In the genomic region with DNA sequence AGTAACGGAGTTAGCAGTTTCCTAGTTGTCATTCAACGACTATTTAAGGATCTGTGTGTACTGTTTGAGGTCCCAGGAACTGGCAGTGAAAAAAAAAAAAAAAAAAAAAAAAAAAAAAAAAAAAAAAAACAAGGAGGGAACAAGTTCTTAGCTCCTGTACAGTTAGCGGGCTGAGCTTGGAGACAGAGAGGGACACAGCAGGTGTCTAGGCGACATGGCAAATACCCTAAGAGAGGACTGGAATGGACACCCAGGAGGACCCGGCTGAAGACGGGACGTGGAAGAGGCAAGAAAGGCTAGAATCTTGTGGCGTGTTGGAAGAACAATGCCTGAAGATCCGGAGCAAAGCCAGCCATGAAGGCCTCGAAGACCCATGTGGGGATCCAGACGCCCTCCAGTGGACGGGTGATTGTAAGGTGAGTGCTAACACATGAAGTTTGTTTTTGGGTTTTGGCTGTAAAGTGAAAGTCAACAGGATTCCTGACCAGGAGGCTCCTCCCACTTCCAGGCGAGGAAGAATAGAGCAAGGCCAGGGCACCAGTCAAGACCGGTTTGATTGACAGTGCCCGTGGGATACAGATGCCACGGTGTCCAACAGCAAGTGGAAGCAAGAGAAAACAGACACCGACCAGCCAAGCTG, we compare ENCODE assay signal across 8 mouse cellular contexts. TPM values are rescaled to one million over a fixed set of nuclear protein-coding genes. Genes with fewer than 3 reads are reported as not detected.
A peak's percentile ranks its signal among the peaks of the same experiment; 100 is the strongest.
DNase-seq lines count a peak whose midpoint lies in the region; ATAC-seq lines count a peak whose summit lies in the region.

No protein-coding gene starts in this region.

- H3K4me1 ChIP-seq in forebrain, embryonic 10.5 days, result peaks cover 19% of the 10 kb centered on the region
- H3K4me1 ChIP-seq in forebrain, embryonic 16.5 days (replicated peaks; ENCODE audit: control insufficient read depth, insufficient read depth, low read length), result no peaks in the 10 kb centered on the region
- H3K4me1 ChIP-seq in limb, embryonic 10.5 days, result peaks cover 36% of the 10 kb centered on the region
- H3K4me1 ChIP-seq in midbrain, embryonic 13.5 days (replicated peaks), result no peaks in the 10 kb centered on the region

- H3K4me2 ChIP-seq in forebrain, embryonic 16.5 days (ENCODE audit: low read length), result no peak overlapping the region
- 0 out of 2 replicates have a peak overlapping the region, but pooled peaks have one; percentile 5 for H3K4me2 ChIP-seq in midbrain, embryonic 13.5 days (replicated peaks)

- WGBS in forebrain, embryonic 10.5 days, result 29% methylated on average over 17 of the region's 17 CpGs
- 26% methylated on average over 17 of the region's 17 CpGs for WGBS in forebrain, embryonic 16.5 days
- WGBS in limb, embryonic 10.5 days, result 34% methylated on average over 17 of the region's 17 CpGs
- 27% methylated on average over 17 of the region's 17 CpGs for WGBS in midbrain, embryonic 13.5 days

- no peak for ATAC-seq in forebrain, embryonic 16.5 days
- ATAC-seq in midbrain, embryonic 13.5 days, result no peak

- H3K9ac ChIP-seq in forebrain, embryonic 16.5 days (replicated peaks; ENCODE audit: low read depth, low read length), result no peak overlapping the region
- no peak overlapping the region for H3K9ac ChIP-seq in midbrain, embryonic 13.5 days (replicated peaks)

- peak; percentile 39 for DNase-seq in forebrain, embryonic 10.5 days (ENCODE audit: extremely low spot score, low spot score)
- DNase-seq in adrenal gland, postnatal 25 days, result peak; percentile 26
- peak; percentile 16 to 17 for DNase-seq in heart, postnatal 10 days
- peak; percentile 63 for DNase-seq in limb, embryonic 10.5 days (ENCODE audit: low spot score)
- no peak for DNase-seq in cerebellum, postnatal 14 days
- no peak for DNase-seq in frontal cortex, postnatal 10 days (ENCODE audit: low spot score in 2 of 2)

- peaks cover 20% of the 10 kb centered on the region for H3K27me3 ChIP-seq in forebrain, embryonic 10.5 days (ENCODE audit: poor library complexity, severe bottlenecking)
- H3K27me3 ChIP-seq in forebrain, embryonic 16.5 days (replicated peaks; ENCODE audit: control insufficient read depth, insufficient read depth, low read length), result peaks cover 9% of the 10 kb centered on the region
- peaks cover 31% of the 10 kb centered on the region for H3K27me3 ChIP-seq in limb, embryonic 10.5 days (ENCODE audit: low read depth, poor library complexity, severe bottlenecking)
- H3K27me3 ChIP-seq in midbrain, embryonic 13.5 days, result peaks cover 14% of the 10 kb centered on the region

- intact Hi-C loops in heart, postnatal 10 days (cut with DNase I), result no loop called here

- H3K36me3 ChIP-seq in forebrain, embryonic 10.5 days (replicated peaks), result no peaks in the 10 kb centered on the region
- H3K36me3 ChIP-seq in forebrain, embryonic 16.5 days (ENCODE audit: control insufficient read depth, insufficient read depth), result no peaks in the 10 kb centered on the region
- no peaks in the 10 kb centered on the region for H3K36me3 ChIP-seq in limb, embryonic 10.5 days
- H3K36me3 ChIP-seq in midbrain, embryonic 13.5 days, result no peaks in the 10 kb centered on the region

- no peaks in the 10 kb centered on the region for H3K9me3 ChIP-seq in forebrain, embryonic 10.5 days
- no peaks in the 10 kb centered on the region for H3K9me3 ChIP-seq in forebrain, embryonic 16.5 days (ENCODE audit: control insufficient read depth, low read length)
- H3K9me3 ChIP-seq in limb, embryonic 10.5 days (replicated peaks), result no peaks in the 10 kb centered on the region
- no peaks in the 10 kb centered on the region for H3K9me3 ChIP-seq in midbrain, embryonic 13.5 days

- peak overlapping the region; percentile 26 for H3K4me3 ChIP-seq in forebrain, embryonic 10.5 days
- H3K4me3 ChIP-seq in forebrain, embryonic 16.5 days (replicated peaks; ENCODE audit: low read length), result no peak overlapping the region
- H3K4me3 ChIP-seq in limb, embryonic 10.5 days, result peak overlapping the region; percentile 6; the same call in 1 of the 2 replicates
- no peak overlapping the region for H3K4me3 ChIP-seq in midbrain, embryonic 13.5 days (replicated peaks)

- H3K27ac ChIP-seq in forebrain, embryonic 10.5 days, result no peak overlapping the region
- H3K27ac ChIP-seq in forebrain, embryonic 16.5 days (ENCODE audit: low read length), result no peak overlapping the region
- H3K27ac ChIP-seq in limb, embryonic 10.5 days, result peak overlapping the region; percentile 22; the same call in 1 of the 2 replicates
- no peak overlapping the region for H3K27ac ChIP-seq in midbrain, embryonic 13.5 days

RNA-seq across cellular contexts. Expression of gene Tmem30b, which starts 8.6 kb away (rescaled TPM):
- 3.8 and 5.0 TPM in 2 replicates for polyA plus RNA-seq in forebrain, embryonic 10.5 days (2016; fragmentation: Nextera tagmentation; extraction: Ambion mirVana)
- 0.22 and 0.46 TPM in 2 replicates for polyA plus RNA-seq in forebrain, embryonic 16.5 days (2015; fragmentation: Nextera tagmentation; extraction: Ambion mirVana)
- total RNA-seq in adrenal gland, postnatal 25 days (2021), result 0.38 TPM in 1 of 2 replicates, not detected in the other
- total RNA-seq in heart, postnatal 10 days (2021), result under 1 TPM; 0.20 to 0.34 TPM
- polyA plus RNA-seq in limb, embryonic 10.5 days (2016; fragmentation: Nextera tagmentation; extraction: Ambion mirVana), result 9.1 and 15.7 TPM in 2 replicates
- 0.05 and 0.26 TPM in 2 replicates for polyA plus RNA-seq in midbrain, embryonic 13.5 days (2015; fragmentation: Nextera tagmentation; extraction: Ambion mirVana)

RNA-seq across cellular contexts. Expression of gene Prkch, which starts 47.0 kb away (rescaled TPM):
- polyA plus RNA-seq in forebrain, embryonic 10.5 days (2016; fragmentation: Nextera tagmentation; extraction: Ambion mirVana), result 3.8 and 4.8 TPM in 2 replicates
- polyA plus RNA-seq in forebrain, embryonic 16.5 days (2015; fragmentation: Nextera tagmentation; extraction: Ambion mirVana), result 3.6 and 4.3 TPM in 2 replicates
- 13.6 and 15.2 TPM in 2 replicates for total RNA-seq in adrenal gland, postnatal 25 days (2021)
- 10 to 100 TPM; 28.0 to 30.2 TPM for total RNA-seq in heart, postnatal 10 days (2021)
- 6.4 and 7.4 TPM in 2 replicates for polyA plus RNA-seq in limb, embryonic 10.5 days (2016; fragmentation: Nextera tagmentation; extraction: Ambion mirVana)
- polyA plus RNA-seq in midbrain, embryonic 13.5 days (2015; fragmentation: Nextera tagmentation; extraction: Ambion mirVana), result 3.9 and 5.5 TPM in 2 replicates

Comparison
In these comparisons a context has a peak if more than half of its experiments do, and no peak if none do; other contexts are left out.
1. H3K4me3 ChIP-seq: peak in forebrain, embryonic 10.5 days (single experiment) and limb, embryonic 10.5 days (single experiment); none in forebrain, embryonic 16.5 days (single experiment) and midbrain, embryonic 13.5 days (single experiment).
2. DNase-seq: peak in forebrain, embryonic 10.5 days (single experiment), adrenal gland, postnatal 25 days (single experiment), heart, postnatal 10 days (2 of 2) and limb, embryonic 10.5 days (single experiment); none in cerebellum, postnatal 14 days (0 of 2) and frontal cortex, postnatal 10 days (0 of 2).